Mouse (Mus musculus): ENCODE results near the gene Vstm2l. TPM values are rescaled to one million over a fixed set of nuclear protein-coding genes. Genes with fewer than 3 reads are reported as not detected.

The Vstm2l gene
- 26.2 and 34.3 TPM in 2 replicates for polyA plus RNA-seq (2015; fragmentation: Nextera tagmentation; extraction: Ambion mirVana)

DNA sequence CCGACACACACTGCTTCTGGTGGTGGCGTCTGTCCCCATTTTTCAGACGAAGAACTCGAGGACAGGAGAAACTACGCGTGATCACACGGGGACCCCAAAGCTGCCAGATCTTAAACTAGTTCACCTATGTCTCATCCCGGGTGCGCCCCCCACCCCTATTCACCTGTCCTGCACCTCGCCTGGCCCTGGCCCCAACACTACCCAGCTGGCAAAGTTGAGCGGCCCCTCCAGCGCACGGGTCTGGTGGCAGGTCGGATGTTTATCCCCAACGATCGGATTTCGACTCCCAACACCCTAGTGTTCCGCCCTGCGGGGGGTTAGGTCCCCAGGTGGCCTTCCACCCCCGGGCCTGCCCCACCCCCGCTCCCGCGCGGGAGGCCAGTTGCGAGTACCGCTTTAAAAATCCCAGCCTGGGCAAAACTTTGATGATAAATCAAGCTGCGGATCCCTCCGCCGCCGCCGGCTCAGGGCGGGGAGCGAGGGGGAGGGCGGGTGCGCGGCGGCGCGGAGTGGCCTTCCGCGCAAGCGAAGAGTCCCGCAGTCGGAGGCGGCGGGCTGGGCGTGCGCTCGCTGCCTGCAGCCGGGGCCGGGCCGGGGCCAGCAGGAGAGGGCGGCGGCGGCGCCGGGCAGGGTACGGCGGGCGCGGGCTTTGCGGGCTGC lies at the start of gene Vstm2l:
Vstm2l (plus strand) TSS at position 549 of the 660 bp plus-strand sequence.
- peak; percentile 34 for ATAC-seq (ENCODE audit: low read depth)
- 4% methylated on average over 59 of the region's 62 CpGs for WGBS

GRCm38 (mm10) chr2:157867126-157867525 lies 47.3 kb upstream of the Vstm2l start:
- Histone ChIP-seq H3K4me3 (no peak overlapping the region), H3K9ac (no peak overlapping the region), H3K27ac (replicated peaks) (0 out of 2 replicates have a peak overlapping the region, but pooled peaks have one; percentile 23), H3K9me3 (no peaks in the 10 kb centered on the region), H3K27me3 (no peaks in the 10 kb centered on the region), H3K36me3 (peaks cover 14% of the 10 kb centered on the region), H3K4me1 (replicated peaks) (no peaks in the 10 kb centered on the region), H3K4me2 (no peak overlapping the region)
- no peak for ATAC-seq (ENCODE audit: low read depth)
- WGBS: 88% methylated on average over 3 of the region's 3 CpGs

More for the DNA sequence above, at the start of gene Vstm2l:
- Histone ChIP-seq H3K27me3 (peaks cover 40% of the 10 kb centered on the region), H3K9ac (peak within 1 kb of the TSS; percentile 84), H3K27ac (replicated peaks) (peak within 1 kb of the TSS; percentile 90), H3K36me3 (no peaks in the 10 kb centered on the region), H3K4me3 (peak within 1 kb of the TSS; percentile 64), H3K4me1 (replicated peaks) (peaks cover 86% of the 10 kb centered on the region), H3K4me2 (peak within 1 kb of the TSS; percentile 74), H3K9me3 (no peaks in the 10 kb centered on the region)

- peaks cover 21% of the 10 kb centered on the region for H3K36me3 ChIP-seq
- H3K27ac ChIP-seq (replicated peaks): no peak overlapping the region
- no peaks in the 10 kb centered on the region for H3K9me3 ChIP-seq
- no peak for ATAC-seq (ENCODE audit: low read depth)
- H3K4me3 ChIP-seq: no peak overlapping the region
- no peak overlapping the region for H3K9ac ChIP-seq
- 84% methylated on average over 6 of the region's 6 CpGs for WGBS
- no peak overlapping the region for H3K4me2 ChIP-seq
- 0 out of 2 replicates have a peak, but pooled peaks cover 10% of the 10 kb centered on the region for H3K4me1 ChIP-seq (replicated peaks)
- no peaks in the 10 kb centered on the region for H3K27me3 ChIP-seq
These were observed 44.2 kb upstream of the Vstm2l start for GRCm38 (mm10) chr2:157870247-157870646.

DNA sequence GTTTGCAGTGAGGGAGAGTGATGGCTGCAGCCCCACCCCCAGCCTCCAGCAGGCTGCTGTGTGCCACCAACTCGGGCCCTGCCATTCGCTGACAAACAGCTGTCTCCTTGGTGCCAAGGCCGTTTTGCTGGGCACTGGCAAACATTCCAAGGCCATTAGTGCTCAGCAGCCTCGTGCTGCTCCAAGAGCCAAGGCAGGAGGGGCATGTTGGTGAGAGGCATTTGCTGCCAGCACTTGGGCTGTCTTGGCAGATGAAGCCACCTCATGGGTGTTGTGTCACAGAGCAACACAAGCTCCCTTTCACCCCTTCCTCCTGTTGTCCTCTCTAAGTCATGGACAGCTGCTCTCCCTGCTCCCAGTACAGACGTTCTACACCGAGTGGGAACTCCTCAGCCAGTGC lies 41.2 kb upstream of the Vstm2l start:
- no peak overlapping the region for H3K4me2 ChIP-seq
- H3K27ac ChIP-seq (replicated peaks): no peak overlapping the region
- no peak overlapping the region for H3K9ac ChIP-seq
- no peaks in the 10 kb centered on the region for H3K9me3 ChIP-seq
- H3K36me3 ChIP-seq: peaks cover 21% of the 10 kb centered on the region
- peaks cover 10% of the 10 kb centered on the region; the same call in 1 of the 2 replicates for H3K4me1 ChIP-seq (replicated peaks)
- ATAC-seq (ENCODE audit: low read depth): no peak
- 71% methylated on average over 6 of the region's 6 CpGs for WGBS
- H3K4me3 ChIP-seq: no peak overlapping the region
- H3K27me3 ChIP-seq: no peaks in the 10 kb centered on the region

DNA sequence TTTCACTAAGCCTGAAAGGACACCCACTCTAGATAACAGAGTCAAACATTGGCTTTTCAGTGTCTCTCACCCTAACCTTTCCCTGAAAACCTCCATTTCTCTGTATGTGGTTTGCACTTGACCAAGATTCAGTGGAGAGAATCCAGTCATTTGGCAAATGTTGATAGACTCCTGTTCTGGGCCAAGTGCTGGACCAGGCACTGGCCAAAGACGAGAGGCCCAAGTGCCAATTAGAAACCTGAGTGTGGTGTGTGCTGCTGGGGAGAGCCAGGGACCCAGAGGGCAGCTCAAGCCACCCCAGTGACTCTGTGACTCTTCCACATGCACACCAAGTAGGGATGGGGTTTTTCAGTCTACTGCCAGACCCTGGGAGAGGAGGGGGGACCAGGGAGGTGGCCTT lies 40.8 kb upstream of the Vstm2l start:
- H3K4me2 ChIP-seq: no peak overlapping the region
- no peak overlapping the region for H3K27ac ChIP-seq (replicated peaks)
- H3K4me3 ChIP-seq: no peak overlapping the region
- no peak overlapping the region for H3K9ac ChIP-seq
- H3K4me1 ChIP-seq (replicated peaks): peaks cover 10% of the 10 kb centered on the region; the same call in 1 of the 2 replicates
- no peak for ATAC-seq (ENCODE audit: low read depth)
- WGBS: 89% methylated on average over 1 of the region's 1 CpGs
- H3K27me3 ChIP-seq: no peaks in the 10 kb centered on the region
- H3K9me3 ChIP-seq: no peaks in the 10 kb centered on the region
- H3K36me3 ChIP-seq: peaks cover 21% of the 10 kb centered on the region

DNA sequence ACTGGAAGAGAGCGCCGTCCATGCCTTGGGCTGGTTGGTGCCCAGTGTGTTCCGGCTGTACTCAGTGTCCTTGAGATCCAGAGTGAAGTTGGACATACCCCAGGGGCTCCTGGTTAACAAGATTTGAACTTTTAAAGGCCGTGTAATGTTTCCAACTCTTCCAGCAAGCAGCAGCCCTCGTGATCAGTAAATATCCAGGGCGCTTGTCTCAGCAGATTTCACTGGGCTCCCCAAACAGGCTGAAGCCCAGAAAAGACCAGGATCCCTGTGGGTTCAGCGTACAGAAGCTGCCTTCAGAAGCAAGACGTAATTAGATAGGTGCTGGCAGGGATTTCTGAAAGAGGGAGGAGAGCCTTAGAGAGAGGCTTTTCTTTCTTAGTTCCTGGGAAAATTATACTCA lies 39.3 kb upstream of the Vstm2l start:
- 80% methylated on average over 8 of the region's 8 CpGs for WGBS
- Histone ChIP-seq H3K4me2 (no peak overlapping the region), H3K9me3 (no peaks in the 10 kb centered on the region), H3K36me3 (peaks cover 21% of the 10 kb centered on the region), H3K27me3 (no peaks in the 10 kb centered on the region), H3K4me1 (replicated peaks) (peaks cover 12% of the 10 kb centered on the region; the same call in 1 of the 2 replicates), H3K4me3 (no peak overlapping the region), H3K27ac (replicated peaks) (peak overlapping the region; percentile 18; the same call in 1 of the 2 replicates), H3K9ac (no peak overlapping the region; the same call in 1 of the 2 replicates)
- ATAC-seq (ENCODE audit: low read depth): no peak

DNA sequence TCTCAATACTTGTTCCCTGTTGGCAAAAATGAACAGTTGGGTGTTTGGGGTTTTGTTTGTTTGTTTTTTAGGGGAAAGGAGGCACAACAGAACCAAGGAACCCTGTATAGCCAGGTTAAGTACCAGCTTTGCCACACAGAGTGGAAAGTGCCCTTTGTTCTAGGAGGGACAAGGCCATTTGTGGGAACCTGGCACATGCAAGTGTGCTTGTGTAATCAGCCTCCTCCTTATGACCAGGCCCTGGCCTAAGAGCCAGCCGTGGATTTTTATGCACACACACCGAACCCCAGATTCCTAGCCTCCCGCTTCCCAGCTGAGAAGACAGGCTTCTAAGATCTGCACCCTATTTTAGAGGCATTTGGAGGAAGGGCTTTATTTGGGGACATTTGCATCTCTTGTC lies 37.1 kb upstream of the Vstm2l start:
- no peak overlapping the region for H3K9ac ChIP-seq
- peaks cover 4% of the 10 kb centered on the region; the same call in 1 of the 2 replicates for H3K36me3 ChIP-seq
- no peak overlapping the region for H3K4me2 ChIP-seq
- no peak for ATAC-seq (ENCODE audit: low read depth)
- H3K4me3 ChIP-seq: no peak overlapping the region
- H3K4me1 ChIP-seq (replicated peaks): peaks cover 35% of the 10 kb centered on the region
- no peaks in the 10 kb centered on the region for H3K27me3 ChIP-seq
- H3K9me3 ChIP-seq: no peaks in the 10 kb centered on the region
- H3K27ac ChIP-seq (replicated peaks): no peak overlapping the region
- WGBS: 84% methylated on average over 3 of the region's 3 CpGs

DNA sequence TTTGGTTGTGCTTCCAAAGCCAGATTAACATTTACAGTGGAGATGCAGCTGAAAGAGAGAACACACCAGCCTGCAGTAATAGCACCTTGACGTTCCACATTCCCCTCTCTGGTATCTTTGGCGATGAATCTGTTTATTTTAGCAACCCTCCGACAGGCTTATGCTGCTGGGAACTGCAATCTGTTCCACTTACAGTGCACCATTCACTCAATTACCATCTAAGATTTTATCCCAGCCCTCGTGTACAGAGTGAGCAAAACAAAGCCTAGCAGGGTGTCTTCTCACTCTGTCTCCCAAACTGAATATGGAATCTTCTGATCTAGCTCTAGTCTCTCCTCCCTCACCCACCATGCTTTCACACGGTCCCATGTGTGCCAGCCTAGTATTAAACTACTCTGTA lies 36.5 kb upstream of the Vstm2l start:
- no peak overlapping the region for H3K27ac ChIP-seq (replicated peaks)
- no peaks in the 10 kb centered on the region for H3K9me3 ChIP-seq
- H3K36me3 ChIP-seq: no peaks in the 10 kb centered on the region; the same call in 1 of the 2 replicates
- ATAC-seq (ENCODE audit: low read depth): no peak
- no peaks in the 10 kb centered on the region for H3K27me3 ChIP-seq
- 74% methylated on average over 5 of the region's 5 CpGs for WGBS
- H3K4me3 ChIP-seq: no peak overlapping the region
- peaks cover 40% of the 10 kb centered on the region for H3K4me1 ChIP-seq (replicated peaks)
- H3K9ac ChIP-seq: no peak overlapping the region
- no peak overlapping the region for H3K4me2 ChIP-seq

GRCm38 (mm10) chr2:157881939-157882338 lies 32.5 kb upstream of the Vstm2l start:
- Histone ChIP-seq H3K9ac (0 out of 2 replicates have a peak overlapping the region, but pooled peaks have one; percentile 26), H3K4me1 (replicated peaks) (peaks cover 52% of the 10 kb centered on the region), H3K4me3 (no peak overlapping the region), H3K36me3 (peaks cover 16% of the 10 kb centered on the region), H3K4me2 (no peak overlapping the region), H3K27ac (replicated peaks) (peak overlapping the region; percentile 78), H3K9me3 (no peaks in the 10 kb centered on the region), H3K27me3 (peaks cover 6% of the 10 kb centered on the region; the same call in 1 of the 2 replicates)
- ATAC-seq (ENCODE audit: low read depth): peak; percentile 51; the same call in 1 of the 2 replicates
- WGBS: 6% methylated on average over 11 of the region's 11 CpGs

DNA sequence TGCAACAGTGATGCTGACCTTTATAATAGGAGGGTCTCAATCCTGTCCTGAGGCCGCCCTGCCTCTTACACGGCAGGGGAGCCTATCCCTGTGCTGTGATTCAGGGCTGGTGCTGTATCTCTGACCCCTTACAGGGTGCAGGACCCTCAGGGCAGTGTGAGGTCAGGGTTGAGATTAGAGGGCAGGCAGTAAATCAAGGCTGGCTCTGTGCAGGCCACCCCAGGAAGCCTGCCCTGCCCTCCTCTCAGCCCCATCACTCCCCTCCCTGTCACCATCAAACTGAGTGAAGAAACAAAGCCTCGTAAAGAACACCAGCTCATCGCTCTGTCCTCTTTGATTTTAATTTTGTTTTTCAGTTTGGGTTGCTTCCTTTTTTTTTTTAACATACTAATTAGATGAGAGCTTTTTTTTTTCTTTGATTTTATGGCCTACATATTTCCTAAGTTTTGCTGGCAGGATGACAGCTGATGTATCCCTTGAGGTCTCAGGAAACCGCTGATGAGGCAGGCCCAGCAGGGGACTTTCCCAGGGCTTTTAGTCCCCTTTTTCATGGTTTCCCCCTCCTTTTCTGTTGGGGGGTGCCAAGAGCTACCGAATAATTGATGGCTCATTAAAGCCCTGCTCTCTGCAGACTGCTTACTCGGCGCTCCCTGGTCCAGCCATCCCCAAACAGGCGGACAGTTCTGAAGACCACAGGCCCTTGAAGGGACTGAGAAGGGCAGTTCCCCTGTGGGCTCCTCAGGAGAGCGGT lies 27.0 kb upstream of the Vstm2l start:
- Histone ChIP-seq H3K27ac (replicated peaks) (peak overlapping the region; percentile 93), H3K4me1 (replicated peaks) (peaks cover 59% of the 10 kb centered on the region), H3K4me2 (no peak overlapping the region), H3K36me3 (peaks cover 21% of the 10 kb centered on the region), H3K4me3 (no peak overlapping the region), H3K9me3 (no peaks in the 10 kb centered on the region), H3K9ac (peak overlapping the region; percentile 60), H3K27me3 (peaks cover 6% of the 10 kb centered on the region; the same call in 1 of the 2 replicates)
- ATAC-seq (ENCODE audit: low read depth): peak; percentile 57
- WGBS: 10% methylated on average over 10 of the region's 10 CpGs

DNA sequence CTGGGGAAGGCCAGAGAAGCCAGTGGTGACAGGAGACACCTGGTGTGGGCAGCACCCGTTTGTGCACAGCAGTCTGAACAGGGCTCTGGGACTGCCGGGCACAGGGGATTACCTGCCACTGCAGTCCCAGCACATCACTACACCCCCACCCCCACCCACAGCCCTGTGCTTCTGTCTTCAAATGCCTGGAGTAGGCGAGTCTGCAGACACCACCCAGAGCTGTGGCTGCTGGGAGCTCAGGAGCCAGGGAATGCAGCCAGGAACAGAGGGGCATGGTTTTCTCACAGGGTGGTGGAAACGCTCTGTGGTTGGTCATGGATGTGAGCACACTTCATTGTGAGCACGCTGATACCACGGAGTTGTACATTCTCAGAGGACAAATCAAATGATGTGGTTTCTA lies 23.3 kb upstream of the Vstm2l start:
- Histone ChIP-seq H3K27me3 (no peaks in the 10 kb centered on the region), H3K36me3 (peaks cover 4% of the 10 kb centered on the region), H3K27ac (replicated peaks) (0 out of 2 replicates have a peak overlapping the region, but pooled peaks have one; percentile 7), H3K4me1 (replicated peaks) (peaks cover 54% of the 10 kb centered on the region), H3K4me2 (no peak overlapping the region), H3K4me3 (no peak overlapping the region), H3K9me3 (no peaks in the 10 kb centered on the region), H3K9ac (no peak overlapping the region)
- 61% methylated on average over 6 of the region's 6 CpGs for WGBS
- no peak for ATAC-seq (ENCODE audit: low read depth)

DNA sequence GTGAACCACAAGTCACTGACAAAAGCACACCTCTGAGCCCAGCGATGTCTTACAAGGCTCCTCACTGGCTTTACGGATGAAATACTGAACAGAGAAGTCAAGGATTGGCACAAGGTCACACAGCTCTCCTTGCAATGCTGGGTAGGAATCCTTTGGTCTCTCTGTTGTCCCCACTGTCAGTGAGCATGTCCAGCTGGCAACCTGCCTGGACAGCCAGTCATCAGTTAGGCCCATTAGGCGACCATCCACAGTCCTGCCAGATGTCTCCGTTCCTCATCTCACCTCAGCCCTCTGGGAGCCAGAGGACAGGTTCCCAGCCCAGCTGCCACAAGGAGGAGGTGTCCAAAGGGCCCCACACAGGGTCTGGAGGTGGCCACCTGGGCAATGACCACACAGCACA lies 17.3 kb upstream of the Vstm2l start:
- Histone ChIP-seq H3K4me2 (no peak overlapping the region), H3K27me3 (0 out of 2 replicates have a peak, but pooled peaks cover 3% of the 10 kb centered on the region), H3K9me3 (no peaks in the 10 kb centered on the region), H3K9ac (no peak overlapping the region), H3K4me3 (no peak overlapping the region), H3K4me1 (replicated peaks) (peaks cover 24% of the 10 kb centered on the region), H3K27ac (replicated peaks) (no peak overlapping the region), H3K36me3 (no peaks in the 10 kb centered on the region)
- ATAC-seq (ENCODE audit: low read depth): no peak
- 75% methylated on average over 4 of the region's 4 CpGs for WGBS

Data from neural tube, embryonic 13.5 days (tissue).